Mouse (Mus musculus) lung, embryonic 15.5 days (tissue): Measurements from ENCODE around the gene Hgf. TPM values are rescaled to one million over a fixed set of nuclear protein-coding genes. Genes with fewer than 3 reads are reported as not detected.

ENCODE experiments used
- ATAC-seq: fragments of 200-750 bp; cut with Nextera tagmentation; 2 replicates; pipeline ENCODE4 v1.8.0; 2017; ENCODE audit warnings: moderate number of reproducible peaks, borderline replicate concordance; ENCODE audit not compliant: low FRiP score, low TSS enrichment; ENCODE audit errors: extremely low read depth
- H3K27ac ChIP-seq: fragments of 300-500 bp; sonication (generic); 2 replicates; pipeline ENCODE4 v1.5.1; 2015; ENCODE audit warnings: moderate library complexity, mild to moderate bottlenecking, inconsistent platforms
- H3K27me3 ChIP-seq: fragments of 300-500 bp; sonication (generic); 2 replicates; pipeline ENCODE4 v1.6.1; 2015; ENCODE audit warnings: inconsistent platforms
- H3K36me3 ChIP-seq: fragments of 300-500 bp; sonication (generic); 2 replicates; pipeline ENCODE4 v1.6.1; 2015; ENCODE audit warnings: inconsistent platforms
- H3K4me1 ChIP-seq: fragments of 300-500 bp; sonication (generic); 2 replicates; pipeline ENCODE4 v1.6.1; 2015; ENCODE audit warnings: inconsistent platforms
- H3K4me2 ChIP-seq: fragments of 300-500 bp; sonication (generic); 2 replicates; pipeline ENCODE4 v1.6.1; 2015; ENCODE audit warnings: inconsistent platforms, mild to moderate bottlenecking, moderate library complexity
- H3K4me3 ChIP-seq: fragments of 300-500 bp; sonication (generic); 2 replicates; pipeline ENCODE4 v1.5.1; 2015; ENCODE audit warnings: mild to moderate bottlenecking, inconsistent platforms
- H3K9ac ChIP-seq: fragments of 300-500 bp; sonication (generic); 2 replicates; pipeline ENCODE4 v1.6.1; 2015; ENCODE audit warnings: inconsistent platforms
- H3K9me3 ChIP-seq: fragments of 300-500 bp; sonication (generic); 2 replicates; pipeline ENCODE4 v1.6.1; 2016; ENCODE audit warnings: inconsistent platforms
- WGBS: fragments of 180-500 bp; shearing (Covaris S2); methylation state at CpG from one replicate; pipeline ENCODE4 v1.1.7; 2015; 5-methylcytosine and 5-hydroxymethylcytosine counted together
- polyA plus RNA-seq: library from polyadenylated mRNA; unstranded; fragments of >200 nt; fragmentation: Nextera tagmentation; extraction: Ambion mirVana; gene quantifications from 2 replicates; pipeline ENCODE4 v1.2.1, GENCODE M21; 2015

The Hgf gene
- polyA plus RNA-seq, 1 experiment from 2014 or later, result 1.9 TPM

DNA sequence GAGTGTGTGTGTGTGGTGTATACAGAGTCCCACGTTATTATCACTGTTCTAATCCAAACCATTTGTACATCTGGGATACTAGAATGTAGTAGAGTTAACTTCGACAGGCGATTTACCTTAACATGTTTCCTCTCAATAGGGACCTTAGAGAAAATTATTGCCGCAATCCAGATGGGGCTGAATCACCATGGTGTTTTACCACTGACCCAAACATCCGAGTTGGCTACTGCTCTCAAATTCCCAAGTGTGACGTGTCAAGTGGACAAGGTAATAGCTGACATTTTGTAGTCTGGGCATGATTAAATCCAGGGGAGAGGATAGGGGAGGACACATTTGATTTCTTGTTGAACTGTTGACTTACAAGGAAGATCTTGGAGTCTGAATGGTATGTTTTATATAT lies 44.7 kb downstream of the Hgf start:
- Histone ChIP-seq H3K36me3 (no peaks in the 10 kb centered on the region), H3K9ac (no peak overlapping the region), H3K9me3 (no peaks in the 10 kb centered on the region), H3K4me1 (no peaks in the 10 kb centered on the region), H3K27ac (no peak overlapping the region), H3K4me2 (no peak overlapping the region), H3K27me3 (no peaks in the 10 kb centered on the region), H3K4me3 (no peak overlapping the region)
- ATAC-seq, result no peak
- WGBS, result 47% methylated on average over 6 of the region's 6 CpGs

DNA sequence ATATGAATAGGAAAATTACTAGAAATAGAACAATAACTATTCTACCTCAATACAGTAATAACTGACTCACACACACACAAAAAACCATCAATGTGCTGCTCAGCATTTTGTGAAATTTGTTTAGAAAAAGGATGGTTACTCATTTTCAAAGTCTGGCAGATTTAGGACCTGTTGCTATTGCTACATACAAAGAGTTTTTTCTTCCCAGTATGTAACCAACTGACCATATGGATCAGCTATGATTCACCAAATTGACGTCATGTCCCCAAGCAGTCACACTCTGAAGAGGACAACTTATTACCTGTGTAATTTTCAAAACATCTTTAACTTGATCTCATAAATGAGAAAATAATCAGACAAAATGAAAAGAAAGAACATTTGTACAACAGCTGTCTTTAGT lies 48.2 kb downstream of the Hgf start:
- no peaks in the 10 kb centered on the region for H3K36me3 ChIP-seq
- H3K4me2 ChIP-seq, result no peak overlapping the region
- H3K4me3 ChIP-seq, result no peak overlapping the region
- ATAC-seq, result no peak
- H3K4me1 ChIP-seq, result no peaks in the 10 kb centered on the region
- H3K27me3 ChIP-seq, result no peaks in the 10 kb centered on the region
- no peak overlapping the region for H3K27ac ChIP-seq
- no peaks in the 10 kb centered on the region for H3K9me3 ChIP-seq
- H3K9ac ChIP-seq, result no peak overlapping the region
- 59% methylated on average over 1 of the region's 1 CpGs for WGBS

- no peak overlapping the region for H3K27ac ChIP-seq
- no peaks in the 10 kb centered on the region for H3K27me3 ChIP-seq
- no peak for ATAC-seq
- H3K4me2 ChIP-seq, result no peak overlapping the region
- H3K9ac ChIP-seq, result no peak overlapping the region
- 71% methylated on average over 1 of the region's 1 CpGs for WGBS
- no peaks in the 10 kb centered on the region for H3K36me3 ChIP-seq
- H3K9me3 ChIP-seq, result no peaks in the 10 kb centered on the region
- H3K4me1 ChIP-seq, result no peaks in the 10 kb centered on the region
- H3K4me3 ChIP-seq, result no peak overlapping the region
These were observed 79.7 kb downstream of the Hgf start for GRCm38 (mm10) chr5:16632996-16633395.

DNA sequence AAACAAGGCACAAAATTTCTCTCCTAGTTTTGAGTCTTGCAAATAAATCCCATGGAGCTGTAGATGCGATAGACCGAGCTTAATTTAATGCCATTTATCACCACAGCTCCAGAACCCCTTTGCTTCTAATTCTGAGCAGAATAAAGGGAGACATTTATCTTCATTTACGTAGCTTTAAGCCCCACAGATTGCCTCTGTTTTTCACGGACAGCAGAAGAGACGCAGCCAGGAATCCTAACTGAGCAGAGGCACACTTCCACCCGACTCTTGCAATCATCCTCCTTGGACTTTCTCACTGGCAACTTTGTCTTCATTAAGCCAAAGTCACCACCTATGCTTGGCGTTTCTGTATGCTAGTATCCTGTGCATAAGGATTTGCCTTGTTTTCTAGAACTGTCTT lies 93.1 kb downstream of the Hgf start:
- 54% methylated on average over 7 of the region's 7 CpGs for WGBS

DNA sequence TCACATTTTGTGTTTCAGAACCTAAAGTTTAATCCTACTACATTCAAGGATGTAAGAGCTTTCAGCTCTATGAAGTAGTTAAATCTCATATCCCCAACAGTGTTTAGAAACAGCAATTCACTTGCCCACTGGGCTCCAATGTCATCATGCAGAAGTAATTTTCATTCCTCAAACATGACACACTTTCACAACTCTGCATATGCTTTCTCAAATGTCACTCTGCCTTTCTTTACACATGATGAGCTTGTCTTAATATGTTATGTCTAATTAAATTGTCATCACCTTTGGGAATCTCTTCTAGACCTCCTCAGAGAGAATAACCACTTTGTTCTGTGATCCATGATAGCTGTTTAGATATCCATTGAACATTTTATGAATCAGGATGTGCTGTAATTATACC lies 94.4 kb downstream of the Hgf start:
- Histone ChIP-seq H3K4me3 (no peak overlapping the region), H3K36me3 (no peaks in the 10 kb centered on the region), H3K9me3 (no peaks in the 10 kb centered on the region), H3K27ac (no peak overlapping the region), H3K27me3 (no peaks in the 10 kb centered on the region), H3K4me1 (no peaks in the 10 kb centered on the region), H3K4me2 (no peak overlapping the region), H3K9ac (no peak overlapping the region)
- no peak for ATAC-seq

More for the DNA sequence above, 93.1 kb downstream of the Hgf start:
- no peak overlapping the region for H3K27ac ChIP-seq
- no peaks in the 10 kb centered on the region for H3K4me1 ChIP-seq
- no peak for ATAC-seq
- H3K4me2 ChIP-seq, result no peak overlapping the region
- H3K9me3 ChIP-seq, result no peaks in the 10 kb centered on the region
- H3K9ac ChIP-seq, result no peak overlapping the region
- H3K27me3 ChIP-seq, result no peaks in the 10 kb centered on the region
- no peak overlapping the region for H3K4me3 ChIP-seq
- H3K36me3 ChIP-seq, result no peaks in the 10 kb centered on the region

DNA sequence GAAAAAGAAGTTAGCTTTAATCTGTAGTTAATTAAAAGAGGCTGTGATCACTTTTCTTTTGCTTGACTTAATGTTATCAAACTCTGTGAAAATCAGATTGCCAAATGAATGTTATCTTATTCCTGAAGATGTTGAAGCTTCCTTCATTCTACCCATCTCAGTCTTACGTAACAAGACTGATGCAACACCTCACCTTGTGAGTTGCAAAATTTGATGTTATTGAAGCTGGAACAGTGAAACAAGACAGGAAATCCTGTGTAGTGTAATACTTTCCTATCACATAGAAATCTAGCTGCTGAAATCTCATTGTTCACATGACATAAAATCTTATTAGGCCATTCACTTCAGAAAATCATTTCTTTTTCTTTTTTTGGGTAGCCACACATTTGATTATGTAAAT lies 96.9 kb downstream of the Hgf start:
- Histone ChIP-seq H3K36me3 (no peaks in the 10 kb centered on the region), H3K4me3 (no peak overlapping the region), H3K27ac (no peak overlapping the region), H3K27me3 (peaks cover under 1% of the 10 kb centered on the region; the same call in 1 of the 2 replicates), H3K9ac (no peak overlapping the region), H3K4me1 (0 out of 2 replicates have a peak, but pooled peaks cover 7% of the 10 kb centered on the region), H3K9me3 (no peaks in the 10 kb centered on the region), H3K4me2 (no peak overlapping the region)
- 84% methylated on average over 1 of the region's 1 CpGs for WGBS
- ATAC-seq, result no peak

DNA sequence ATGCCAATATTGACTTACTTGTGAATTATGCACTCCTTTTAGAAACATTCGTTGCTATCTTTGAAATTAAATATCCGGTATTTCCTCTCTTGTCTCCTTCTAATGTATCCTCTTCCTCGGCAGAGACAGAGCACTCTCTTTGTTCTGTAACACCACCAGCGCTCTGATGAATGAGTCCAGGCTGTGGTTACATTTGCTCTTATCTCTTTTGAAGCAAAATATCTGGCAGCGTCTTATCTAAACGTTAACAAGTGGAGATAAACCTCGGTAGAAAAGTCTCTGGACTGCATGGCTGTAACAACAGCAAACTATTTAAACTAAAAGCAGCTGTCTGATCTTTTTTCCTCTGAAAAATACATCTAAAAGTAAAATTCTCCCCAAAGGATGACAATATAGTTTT lies 100.7 kb downstream of the Hgf start:
- no peak overlapping the region for H3K27ac ChIP-seq
- no peak overlapping the region for H3K9ac ChIP-seq
- ATAC-seq, result peak; percentile 31; the same call in 1 of the 2 replicates
- 0 out of 2 replicates have a peak, but pooled peaks cover 7% of the 10 kb centered on the region for H3K4me1 ChIP-seq
- H3K27me3 ChIP-seq, result peaks cover 7% of the 10 kb centered on the region; the same call in 1 of the 2 replicates
- H3K36me3 ChIP-seq, result no peaks in the 10 kb centered on the region
- H3K4me3 ChIP-seq, result no peak overlapping the region
- H3K4me2 ChIP-seq, result no peak overlapping the region
- no peaks in the 10 kb centered on the region for H3K9me3 ChIP-seq
- under 1% methylated on average over 7 of the region's 7 CpGs for WGBS

Other genes with a start within 250 kb of the Hgf start
- gene Gm28710, start 238.3 kb downstream of the Hgf start, polyA plus RNA-seq, result not detected in 2 replicates